Mouse (Mus musculus) lung, adult 18-20 months (tissue): ENCODE results near the gene Jak2.

Source experiments
- DNase-seq, 2 experiments: peaks; one replicate each; pipeline ENCODE4 v3.0.0; 2022; ENCODE audit warnings: mixed read lengths in 2 of 2

Gene Jak2

DNA sequence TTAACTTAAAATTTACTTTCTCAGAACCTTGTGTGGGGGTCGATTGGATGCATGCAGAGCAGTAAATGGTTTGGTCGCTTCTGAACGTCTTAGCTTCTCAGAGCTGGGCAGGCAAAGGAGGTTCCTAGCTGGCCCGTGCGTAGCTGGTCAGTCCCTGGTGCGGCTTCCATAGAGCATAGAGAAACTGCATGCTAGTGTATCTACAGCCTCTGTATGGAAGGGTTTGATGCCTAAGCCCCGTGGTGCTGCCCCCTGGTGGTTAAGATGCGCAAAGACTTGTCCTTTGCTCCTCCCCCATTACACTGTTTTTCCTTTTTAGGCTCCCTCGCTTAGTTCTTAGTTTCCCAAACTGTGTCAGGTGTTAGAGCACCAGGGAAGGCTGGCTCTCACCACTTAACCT is 2.1 kb downstream of the Jak2 start:
- peak; percentile 85 to 87 for DNase-seq

DNA sequence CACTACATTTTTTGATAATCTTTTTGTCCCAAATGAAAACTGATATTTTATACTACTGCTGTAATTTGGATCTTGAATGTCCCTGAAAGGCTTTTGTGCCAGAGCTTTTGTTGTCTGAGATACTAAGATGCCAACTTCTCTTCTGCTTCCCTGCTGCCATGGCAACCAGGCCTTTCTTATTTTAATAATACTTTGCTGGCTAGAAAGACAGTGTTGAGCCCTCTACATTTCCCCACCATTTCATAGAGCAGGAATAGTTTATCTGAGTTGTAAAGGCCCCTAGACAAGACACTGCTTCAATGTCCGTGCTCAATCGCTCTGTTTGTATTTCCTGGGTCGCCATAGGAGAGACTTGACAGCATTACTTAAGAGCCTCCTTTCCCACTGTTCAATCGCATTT is 3.0 kb downstream of the Jak2 start:
- no peak for DNase-seq

DNA sequence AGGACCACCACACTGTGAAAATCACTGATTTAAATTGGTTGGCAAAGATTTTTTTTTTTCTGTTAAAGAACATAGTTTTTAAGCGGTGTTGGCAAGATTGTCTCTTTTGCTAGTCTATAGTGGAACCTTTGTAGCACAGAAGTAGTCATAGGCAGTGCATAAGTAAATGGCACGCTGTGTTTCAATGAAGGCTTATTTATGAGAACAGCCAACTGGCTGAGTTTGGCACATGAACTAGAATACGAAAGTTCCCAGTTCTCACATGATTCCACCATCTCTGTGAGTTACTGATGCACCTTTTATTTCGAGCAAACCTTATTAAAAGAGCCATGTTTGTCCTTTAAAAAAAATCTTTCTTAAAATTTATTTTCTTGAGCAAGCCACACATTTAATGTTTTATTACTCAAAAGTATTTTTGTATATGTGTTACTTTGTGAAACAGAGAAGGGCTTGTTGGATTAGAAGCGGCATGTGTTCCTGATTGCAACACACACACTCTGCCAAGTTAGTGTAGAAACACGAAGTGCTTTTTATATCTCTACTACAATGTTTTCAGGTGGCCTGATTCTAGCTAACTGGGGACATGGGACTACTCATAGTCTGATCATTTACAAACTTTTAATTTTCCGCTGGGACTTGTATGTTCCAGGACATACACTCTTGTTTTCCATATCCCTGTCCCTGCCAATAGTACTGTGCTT is 3.8 kb downstream of the Jak2 start:
- DNase-seq: no peak

- DNase-seq: no peak
These were observed 10.0 kb downstream of the Jak2 start for GRCm38 (mm10) chr19:29261638-29262037.

GRCm38 (mm10) chr19:29263492-29263891 is 11.9 kb downstream of the Jak2 start:
- DNase-seq: no peak

GRCm38 (mm10) chr19:29265538-29265937 is 13.9 kb downstream of the Jak2 start:
- DNase-seq: peak; percentile 47 to 68

GRCm38 (mm10) chr19:29267075-29267868 is 15.6 kb downstream of the Jak2 start:
- no peak for DNase-seq

- no peak for DNase-seq
These were observed 17.2 kb downstream of the Jak2 start for GRCm38 (mm10) chr19:29268788-29269321.

DNA sequence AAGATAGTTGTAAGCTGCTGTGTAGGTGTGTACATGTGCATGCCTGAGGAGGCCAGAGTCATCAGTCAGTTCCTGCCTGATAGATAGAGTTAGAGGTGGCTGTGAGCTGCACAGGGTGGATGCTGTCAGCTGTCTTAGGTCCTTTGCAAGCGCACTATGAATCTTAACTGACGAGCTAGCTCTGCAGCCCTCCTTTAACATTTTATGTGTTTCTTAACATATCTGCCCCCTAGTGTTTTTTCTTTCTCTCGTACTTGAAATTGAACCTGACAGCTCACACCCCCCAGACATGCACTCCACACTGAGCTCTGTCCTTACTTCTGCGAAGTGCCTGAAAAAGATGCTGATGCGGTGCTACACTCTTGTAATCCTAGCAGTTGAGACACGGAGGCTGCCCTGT is 18.6 kb downstream of the Jak2 start:
- no peak for DNase-seq

DNA sequence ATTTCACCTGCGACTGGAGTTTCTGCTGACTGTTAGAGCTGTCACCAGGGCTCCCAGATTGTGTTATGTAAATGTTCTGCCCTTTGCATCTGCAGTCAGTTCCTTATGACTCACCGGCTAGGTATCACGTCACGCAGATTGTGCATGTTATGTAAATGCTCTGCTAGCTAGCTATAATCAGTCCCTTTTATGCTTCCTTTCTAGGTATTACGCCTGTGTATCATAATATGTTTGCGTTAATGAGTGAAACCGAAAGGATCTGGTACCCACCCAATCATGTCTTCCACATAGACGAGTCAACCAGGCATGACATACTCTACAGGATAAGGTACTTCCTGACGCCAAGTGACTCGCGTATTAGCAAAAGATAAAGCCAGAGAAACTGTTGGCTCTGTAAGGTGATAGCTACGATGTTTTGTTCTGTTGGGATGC is 19.5 kb downstream of the Jak2 start:
- DNase-seq: peak; percentile 49 to 69

- no peak for DNase-seq
These were observed 20.6 kb downstream of the Jak2 start for GRCm38 (mm10) chr19:29272011-29272809.

GRCm38 (mm10) chr19:29276414-29276813 is 24.8 kb downstream of the Jak2 start:
- DNase-seq: no peak

GRCm38 (mm10) chr19:29278944-29279587 is 27.4 kb downstream of the Jak2 start:
- no peak for DNase-seq

GRCm38 (mm10) chr19:29285451-29285869 is 33.8 kb downstream of the Jak2 start:
- DNase-seq: no peak

- DNase-seq: no peak
These were observed 36.2 kb downstream of the Jak2 start for GRCm38 (mm10) chr19:29287863-29288262.

DNA sequence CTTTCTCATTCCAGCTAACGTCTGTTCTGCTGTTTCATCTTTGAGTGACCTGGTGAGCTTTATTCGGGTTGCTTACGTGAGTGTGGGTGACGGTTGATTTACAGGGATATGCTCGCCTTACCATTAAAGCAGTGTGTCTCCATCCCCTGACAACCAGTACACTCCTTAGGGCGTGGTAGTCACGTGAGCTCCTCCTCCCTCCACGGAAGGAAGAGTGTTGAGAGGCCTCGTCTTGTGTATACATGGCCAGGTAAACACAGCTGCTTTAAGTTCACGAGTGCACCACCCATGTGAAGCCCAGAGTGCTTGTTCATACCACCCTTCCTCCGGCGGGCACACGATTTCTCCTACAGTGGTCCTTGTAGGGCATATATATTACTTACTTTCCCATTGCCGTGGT is 39.9 kb downstream of the Jak2 start:
- peak; percentile 18 to 34 for DNase-seq

- DNase-seq: no peak
These were observed 40.9 kb downstream of the Jak2 start for GRCm38 (mm10) chr19:29292546-29292945.

- no peak for DNase-seq
These were observed 43.1 kb downstream of the Jak2 start for GRCm38 (mm10) chr19:29294756-29295155.

- DNase-seq: no peak
These were observed 44.5 kb downstream of the Jak2 start for GRCm38 (mm10) chr19:29296166-29296565.

GRCm38 (mm10) chr19:29297366-29297765 is 45.7 kb downstream of the Jak2 start:
- DNase-seq: no peak

- peak in 1 of 2 experiments; percentile 23 for DNase-seq
These were observed 49.3 kb downstream of the Jak2 start for GRCm38 (mm10) chr19:29300919-29301318.

DNA sequence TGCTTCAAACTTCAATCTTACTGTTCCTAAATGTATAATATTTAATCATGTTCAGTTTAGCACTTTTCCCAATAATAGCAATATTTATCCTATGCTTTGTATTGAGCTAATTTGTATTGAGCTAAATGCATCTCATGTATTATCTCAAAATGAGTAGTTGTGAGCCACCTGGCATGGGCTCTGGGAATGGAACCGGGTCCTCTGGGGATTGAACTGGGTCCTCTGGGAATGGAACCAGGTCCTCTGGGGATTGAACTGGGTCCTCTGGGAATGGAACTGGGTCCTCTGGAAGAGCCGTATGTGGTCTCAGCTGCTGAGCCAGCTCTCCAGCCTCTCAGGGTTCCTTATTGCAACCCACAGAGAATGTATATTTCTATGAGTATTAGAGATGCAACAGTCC is 50.5 kb downstream of the Jak2 start:
- no peak for DNase-seq

DNA sequence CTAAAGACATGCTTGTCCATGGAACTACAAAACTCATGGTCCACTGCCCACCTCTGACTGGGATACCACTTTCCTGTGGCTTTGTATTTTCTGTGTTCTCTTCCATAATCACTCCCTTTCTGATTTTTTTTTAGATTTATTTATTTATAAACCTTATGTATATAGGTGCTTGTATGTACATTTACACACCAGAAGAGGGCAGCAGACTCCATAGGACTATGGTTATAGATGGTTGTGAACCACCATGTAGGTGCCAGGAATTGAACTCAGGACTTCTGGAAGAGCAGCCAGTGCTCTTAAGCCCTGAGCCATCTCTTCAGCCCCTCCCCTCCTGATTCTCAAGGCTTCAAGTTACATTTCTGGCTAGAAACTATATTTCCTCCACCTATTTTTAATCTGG is 57.2 kb downstream of the Jak2 start:
- no peak for DNase-seq
